Mouse (Mus musculus): ENCODE measurements around the gene Mpv17l. TPM values are rescaled to one million over a fixed set of nuclear protein-coding genes. Genes with fewer than 3 reads are reported as not detected.
"Not testable (repeated sequence)": the region's sequence is repeated elsewhere in the genome, so short reads cannot be mapped to it uniquely, and the experiment has no call there.

The Mpv17l gene
- total and polyA plus RNA-seq, 3 experiments = 1.1 to 1.6 (median 1.4) TPM

DNA sequence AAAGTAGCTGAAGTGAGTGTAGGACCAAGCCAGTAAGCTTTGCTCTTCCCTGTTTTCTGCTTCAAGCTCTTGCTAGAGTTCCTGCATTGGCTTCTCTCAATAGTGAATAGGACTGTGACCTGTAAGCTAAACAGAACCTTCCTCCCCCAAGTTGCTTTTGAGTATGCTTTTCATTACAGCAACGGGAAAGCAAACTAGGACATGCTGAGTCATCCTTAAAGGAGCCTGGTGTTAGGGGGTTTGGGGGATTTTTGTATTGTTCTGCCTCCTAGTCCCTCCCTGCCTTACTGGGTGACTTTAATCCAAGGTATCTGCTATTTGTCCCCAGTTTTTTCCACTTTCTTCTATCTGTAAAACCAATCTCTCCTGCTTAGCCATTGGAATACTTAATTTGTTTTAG lies 59.1 kb downstream of the Mpv17l start:
- H3K36me3 ChIP-seq (ENCODE audit: control insufficient read depth, insufficient read depth, low read length) = no peaks in the 10 kb centered on the region
- no peak overlapping the region for H3K4me3 ChIP-seq
- TF ChIP-seq POLR2A (IDR thresholded peaks at IDR 0.05; ENCODE audit: insufficient read depth, low read depth, low read length) = no peak
- no peak for TF ChIP-seq CTCF (IDR thresholded peaks at IDR 0.05)
- no peak for TF ChIP-seq EP300 (IDR thresholded peaks at IDR 0.05; ENCODE audit: insufficient read depth, low read depth, low read length)
- WGBS = 25% methylated on average over 1 of the region's 1 CpGs
- H3K9ac ChIP-seq (ENCODE audit: low read depth, low read length) = no peak overlapping the region
- H3K27me3 ChIP-seq (ENCODE audit: control insufficient read depth, insufficient read depth, low read length) = no peaks in the 10 kb centered on the region
- H3K27ac ChIP-seq = no peak overlapping the region
- intact Hi-C loops (cut with DNase I) = no loop called here
- DNase-seq = no peak
- H3K79me2 ChIP-seq (replicated peaks; ENCODE audit: control insufficient read depth, insufficient read depth, low read length) = no peaks in the 10 kb centered on the region
- no peaks in the 10 kb centered on the region for H3K4me1 ChIP-seq (ENCODE audit: control insufficient read depth, insufficient read depth, low read length)

DNA sequence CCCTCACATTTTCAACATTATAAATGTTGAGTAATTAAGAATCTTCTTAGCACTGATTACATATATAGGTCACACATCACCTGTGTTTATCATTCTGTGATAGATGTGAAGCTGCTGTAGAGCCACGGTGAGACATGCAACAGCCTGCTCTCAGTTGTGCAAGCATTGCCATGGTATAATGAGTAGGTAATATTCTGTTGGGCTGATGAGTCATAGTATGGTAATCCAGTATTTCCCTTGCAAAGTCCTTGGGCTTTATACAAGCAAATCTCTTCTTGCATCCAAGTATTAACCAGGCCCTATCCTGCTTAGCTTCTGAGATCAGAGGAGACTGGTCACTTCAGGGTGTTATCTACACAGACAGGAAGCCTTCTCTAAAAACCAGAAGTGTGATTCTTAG lies 66.1 kb downstream of the Mpv17l start:
- Histone ChIP-seq H3K36me3 (ENCODE audit: control insufficient read depth, insufficient read depth, low read length) (no peaks in the 10 kb centered on the region), H3K4me1 (ENCODE audit: control insufficient read depth, insufficient read depth, low read length) (no peaks in the 10 kb centered on the region), H3K4me3 (no peak overlapping the region), H3K27me3 (ENCODE audit: control insufficient read depth, insufficient read depth, low read length) (no peaks in the 10 kb centered on the region), H3K9ac (ENCODE audit: low read depth, low read length) (no peak overlapping the region), H3K27ac (no peak overlapping the region), H3K79me2 (replicated peaks; ENCODE audit: control insufficient read depth, insufficient read depth, low read length) (no peaks in the 10 kb centered on the region)
- TF ChIP-seq POLR2A (IDR thresholded peaks at IDR 0.05; ENCODE audit: insufficient read depth, low read depth, low read length) = no peak
- no peak for TF ChIP-seq EP300 (IDR thresholded peaks at IDR 0.05; ENCODE audit: insufficient read depth, low read depth, low read length)
- TF ChIP-seq CTCF (IDR thresholded peaks at IDR 0.05) = no peak
- 94% methylated on average over 1 of the region's 1 CpGs for WGBS
- no peak for DNase-seq
- intact Hi-C loops (cut with DNase I) = no loop called here

DNA sequence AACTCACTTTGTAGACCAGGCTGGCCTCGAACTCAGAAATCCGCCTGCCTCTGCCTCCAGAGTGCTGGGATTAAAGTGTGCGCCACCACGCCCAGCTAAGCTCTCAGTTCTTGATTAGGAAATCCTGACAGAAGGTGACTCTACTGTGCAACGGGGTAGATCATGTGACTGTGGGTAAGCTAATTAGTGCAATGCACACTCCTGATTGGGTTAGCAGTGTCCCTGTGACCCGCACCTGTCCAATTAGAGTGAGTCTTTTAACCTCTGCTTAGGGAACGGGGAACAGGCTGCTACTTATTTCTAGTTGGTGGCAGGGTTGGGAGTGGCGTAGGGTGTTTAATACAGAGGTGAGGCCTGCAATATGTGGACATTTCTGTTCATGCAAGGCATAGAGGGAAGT lies 69.1 kb downstream of the Mpv17l start:
- H3K9ac ChIP-seq (ENCODE audit: low read depth, low read length) = no peak overlapping the region
- no peaks in the 10 kb centered on the region for H3K4me1 ChIP-seq (ENCODE audit: control insufficient read depth, insufficient read depth, low read length)
- no peak for DNase-seq
- no peak overlapping the region for H3K27ac ChIP-seq
- TF ChIP-seq POLR2A (IDR thresholded peaks at IDR 0.05; ENCODE audit: insufficient read depth, low read depth, low read length) (no peak), CTCF (IDR thresholded peaks at IDR 0.05) (no peak), EP300 (IDR thresholded peaks at IDR 0.05; ENCODE audit: insufficient read depth, low read depth, low read length) (no peak)
- WGBS = 90% methylated on average over 8 of the region's 8 CpGs
- no peaks in the 10 kb centered on the region for H3K36me3 ChIP-seq (ENCODE audit: control insufficient read depth, insufficient read depth, low read length)
- no peaks in the 10 kb centered on the region for H3K79me2 ChIP-seq (replicated peaks; ENCODE audit: control insufficient read depth, insufficient read depth, low read length)
- no peak overlapping the region for H3K4me3 ChIP-seq
- intact Hi-C loops (cut with DNase I) = no loop called here
- no peaks in the 10 kb centered on the region for H3K27me3 ChIP-seq (ENCODE audit: control insufficient read depth, insufficient read depth, low read length)

DNA sequence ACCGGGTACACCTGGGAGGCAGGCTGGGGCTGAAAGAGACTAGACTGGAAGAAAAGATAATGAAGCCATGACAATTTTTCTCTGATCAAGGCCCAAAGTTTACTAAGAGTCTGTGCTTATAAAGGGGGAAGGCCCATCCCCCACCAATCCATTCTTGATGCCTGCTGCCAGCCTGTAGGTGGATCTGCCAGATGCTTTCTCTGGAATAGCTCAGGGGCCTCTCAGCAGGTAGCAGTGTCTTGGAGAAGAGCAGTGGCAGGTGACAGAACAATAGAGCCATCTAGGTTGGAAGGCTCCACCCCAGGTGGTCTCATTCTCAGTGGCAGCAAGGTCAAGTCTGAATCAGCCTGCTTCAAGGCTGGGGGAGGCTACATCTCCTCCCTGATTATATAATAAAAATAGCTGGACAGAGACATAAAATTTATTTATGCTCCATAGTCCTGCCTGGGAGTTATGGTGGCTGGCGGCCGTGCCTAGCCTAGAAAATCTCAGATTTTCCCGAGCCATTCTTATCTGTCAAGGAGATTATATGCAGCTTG lies 73.5 kb downstream of the Mpv17l start:
- H3K36me3 ChIP-seq (ENCODE audit: control insufficient read depth, insufficient read depth, low read length); H3K4me3 ChIP-seq; H3K4me1 ChIP-seq (ENCODE audit: control insufficient read depth, insufficient read depth, low read length); intact Hi-C loops (cut with DNase I); H3K27me3 ChIP-seq (ENCODE audit: control insufficient read depth, insufficient read depth, low read length); H3K27ac ChIP-seq; H3K9ac ChIP-seq (ENCODE audit: low read depth, low read length); H3K79me2 ChIP-seq (replicated peaks; ENCODE audit: control insufficient read depth, insufficient read depth, low read length); DNase-seq: not testable (repeated sequence)
- WGBS = 81% methylated on average over 4 of the region's 4 CpGs

DNA sequence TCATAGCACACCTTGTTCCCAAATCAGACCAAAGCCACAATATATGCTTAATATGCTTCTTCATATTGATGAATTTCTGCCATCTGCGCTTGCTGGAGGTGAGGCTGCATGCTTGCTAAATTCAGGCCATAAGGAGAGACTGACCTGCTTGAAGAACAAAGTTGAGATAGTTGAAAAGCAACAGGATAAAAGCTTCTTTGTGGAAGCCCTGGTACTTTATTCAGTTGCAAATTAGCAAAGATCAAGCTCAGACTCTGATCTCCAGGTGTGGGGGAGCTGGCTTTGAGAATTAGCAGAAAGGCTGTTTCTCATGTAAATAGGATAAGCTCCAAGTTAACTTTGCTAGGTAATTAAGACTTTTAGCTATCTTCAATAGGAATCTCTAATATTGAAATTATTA lies 74.1 kb downstream of the Mpv17l start:
- intact Hi-C loops (cut with DNase I); H3K9ac ChIP-seq (ENCODE audit: low read depth, low read length); H3K27me3 ChIP-seq (ENCODE audit: control insufficient read depth, insufficient read depth, low read length); H3K79me2 ChIP-seq (replicated peaks; ENCODE audit: control insufficient read depth, insufficient read depth, low read length); H3K4me1 ChIP-seq (ENCODE audit: control insufficient read depth, insufficient read depth, low read length); H3K4me3 ChIP-seq; H3K27ac ChIP-seq; H3K36me3 ChIP-seq (ENCODE audit: control insufficient read depth, insufficient read depth, low read length); DNase-seq: not testable (repeated sequence)
- 69% methylated on average over 1 of the region's 1 CpGs for WGBS

DNA sequence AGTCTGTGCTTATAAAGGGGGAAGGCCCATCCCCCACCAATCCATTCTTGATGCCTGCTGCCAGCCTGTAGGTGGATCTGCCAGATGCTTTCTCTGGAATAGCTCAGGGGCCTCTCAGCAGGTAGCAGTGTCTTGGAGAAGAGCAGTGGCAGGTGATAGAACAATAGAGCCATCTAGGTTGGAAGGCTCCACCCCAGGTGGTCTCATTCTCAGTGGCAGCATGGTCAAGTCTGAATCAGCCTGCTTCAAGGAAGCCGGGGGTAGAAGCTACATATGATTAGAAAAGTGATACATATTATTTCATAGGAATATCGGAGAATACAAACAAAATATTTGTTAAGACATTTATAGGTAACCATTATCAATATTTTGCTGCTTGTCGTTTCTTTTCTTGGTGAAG lies 78.8 kb downstream of the Mpv17l start:
- H3K4me1 ChIP-seq (ENCODE audit: control insufficient read depth, insufficient read depth, low read length); H3K27me3 ChIP-seq (ENCODE audit: control insufficient read depth, insufficient read depth, low read length); H3K36me3 ChIP-seq (ENCODE audit: control insufficient read depth, insufficient read depth, low read length); H3K9ac ChIP-seq (ENCODE audit: low read depth, low read length); H3K79me2 ChIP-seq (replicated peaks; ENCODE audit: control insufficient read depth, insufficient read depth, low read length); H3K4me3 ChIP-seq; DNase-seq; H3K27ac ChIP-seq; intact Hi-C loops (cut with DNase I): not testable (repeated sequence)
- 73% methylated on average over 3 of the region's 3 CpGs for WGBS

DNA sequence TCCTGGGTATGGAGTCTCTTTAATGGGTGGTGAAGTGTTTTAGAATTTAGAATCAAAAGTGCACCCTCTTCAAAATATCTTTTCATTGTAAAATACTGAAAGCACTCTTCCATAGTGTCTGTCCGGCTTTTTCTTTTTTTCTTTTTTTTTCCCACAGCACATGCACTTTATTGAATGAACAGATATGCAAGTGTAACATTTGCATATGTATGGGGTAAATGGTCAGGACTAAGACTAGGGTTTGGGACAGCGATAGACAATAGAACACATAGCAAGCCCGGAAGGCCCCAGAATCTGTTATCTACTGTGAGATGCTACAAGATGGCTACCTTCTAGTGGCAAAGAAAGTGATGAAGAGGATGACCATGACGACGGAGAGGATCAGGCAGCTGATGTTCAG lies 80.2 kb downstream of the Mpv17l start:
- Histone ChIP-seq H3K27ac (no peak overlapping the region), H3K27me3 (ENCODE audit: control insufficient read depth, insufficient read depth, low read length) (0 out of 2 replicates have a peak, but pooled peaks cover 1% of the 10 kb centered on the region), H3K4me1 (ENCODE audit: control insufficient read depth, insufficient read depth, low read length) (no peaks in the 10 kb centered on the region), H3K79me2 (replicated peaks; ENCODE audit: control insufficient read depth, insufficient read depth, low read length) (no peaks in the 10 kb centered on the region), H3K9ac (ENCODE audit: low read depth, low read length) (no peak overlapping the region), H3K36me3 (ENCODE audit: control insufficient read depth, insufficient read depth, low read length) (no peaks in the 10 kb centered on the region), H3K4me3 (no peak overlapping the region)
- DNase-seq = no peak
- 82% methylated on average over 5 of the region's 5 CpGs for WGBS
- TF ChIP-seq CTCF (IDR thresholded peaks at IDR 0.05) = no peak
- no peak for TF ChIP-seq EP300 (IDR thresholded peaks at IDR 0.05; ENCODE audit: insufficient read depth, low read depth, low read length)
- TF ChIP-seq POLR2A (IDR thresholded peaks at IDR 0.05; ENCODE audit: insufficient read depth, low read depth, low read length) = no peak
- intact Hi-C loops (cut with DNase I) = no loop called here
